23 mouse cellular contexts compared by ENCODE assay signal in the genomic region with DNA sequence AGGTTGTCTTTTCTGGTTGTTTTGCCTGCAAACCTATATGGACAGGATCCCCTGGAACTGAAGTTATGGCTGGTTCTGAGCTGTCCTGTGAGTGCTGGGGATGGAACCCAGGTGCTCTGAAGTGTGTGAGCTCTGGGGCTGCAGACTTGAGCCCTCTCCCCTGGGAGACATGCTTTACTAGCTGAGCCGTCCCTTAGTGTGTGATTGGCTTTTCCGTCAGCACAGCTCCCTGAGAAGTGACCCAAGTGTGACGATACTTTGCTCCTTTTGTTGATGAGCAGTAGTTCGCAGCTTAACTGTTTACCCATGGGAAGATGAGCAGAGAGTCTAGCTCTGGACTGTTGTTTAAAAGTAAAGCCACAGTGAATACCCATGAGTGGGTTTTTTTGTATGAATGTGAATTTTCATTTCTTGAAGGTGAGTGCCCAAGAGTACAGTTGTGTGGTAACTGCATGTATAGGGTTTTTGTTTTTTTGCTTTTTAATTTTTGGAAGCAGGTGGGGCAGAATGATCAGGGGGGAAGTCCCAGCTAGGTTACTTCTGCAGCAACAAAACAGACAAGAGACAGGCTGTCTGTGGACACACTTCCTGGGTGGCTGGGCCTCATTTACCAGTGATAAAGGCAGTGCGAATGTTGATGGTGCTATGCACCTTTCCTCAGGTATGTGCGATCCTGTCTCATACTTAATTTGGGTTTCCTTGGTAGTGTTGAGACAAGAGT. TPM values are rescaled to one million over a fixed set of nuclear protein-coding genes. Genes with fewer than 3 reads are reported as not detected.
DNase-seq lines count a peak whose midpoint lies in the region; ATAC-seq and TF ChIP-seq lines count a peak whose summit lies in the region.
"Had no signal": no experiment of that assay in that cellular context is flagged by ENCODE, and none has a peak within 500 bp of the region (broad histone marks: within the 10 kb centered on the region; RNA-seq: fewer than 3 reads in every experiment).

No protein-coding gene starts in this region.

- 81% methylated on average over 6 of the region's 6 CpGs for WGBS in liver, postnatal 0 days (ENCODE audit: insufficient replicate concordance)
- WGBS in liver, embryonic 12.5 days (ENCODE audit: insufficient replicate concordance), result 89% methylated on average over 6 of the region's 6 CpGs
- WGBS in hindbrain, embryonic 16.5 days, result 77% methylated on average over 6 of the region's 6 CpGs

- DNase-seq in liver, postnatal 0 days, result no peak
- peak; percentile 49 for DNase-seq in CD4-positive, CD25-positive, alpha-beta regulatory T cell, adult 2 months (ENCODE audit: low read depth, low spot score)
- DNase-seq in kidney, postnatal 36 days, result peak; percentile 51 to 60
- no peak for DNase-seq in frontal cortex, postnatal 36 days (ENCODE audit: low spot score in 2 of 2)
- DNase-seq: cerebellum, adult 9-10 months; forebrain, postnatal 0 days; gastrocnemius, adult 2 months; heart, postnatal 14 days; layer of hippocampus, postnatal 36 days; midbrain, embryonic 14.5 days; right cerebral cortex, postnatal 25 days; thymus, postnatal 36 days had no signal

- TF ChIP-seq CTCF in liver, postnatal 0 days (IDR thresholded peaks at IDR 0.05; ENCODE audit: low read depth), result no peak

- no peak for TF ChIP-seq EP300 in liver, postnatal 0 days (IDR thresholded peaks at IDR 0.05; ENCODE audit: low read depth)

- no peak overlapping the region for H3K4me2 ChIP-seq in liver, postnatal 0 days (ENCODE audit: low read depth, low read length)
- H3K4me2 ChIP-seq in liver, embryonic 12.5 days, result no peak overlapping the region
- H3K4me2 ChIP-seq in hindbrain, embryonic 16.5 days (ENCODE audit: low read length), result no peak overlapping the region
- H3K4me2 ChIP-seq: embryonic facial prominence, embryonic 15.5 days; heart, embryonic 11.5 days; hindbrain, embryonic 12.5 days; intestine, embryonic 15.5 days; liver, embryonic 15.5 days had no signal

- no peak overlapping the region for H3K9ac ChIP-seq in liver, postnatal 0 days (replicated peaks)
- no peak overlapping the region for H3K9ac ChIP-seq in liver, embryonic 12.5 days
- no peak overlapping the region for H3K9ac ChIP-seq in hindbrain, embryonic 16.5 days (ENCODE audit: low read depth, low read length)
- H3K9ac ChIP-seq: embryonic facial prominence, embryonic 15.5 days; forebrain, postnatal 0 days; hindbrain, embryonic 12.5 days; intestine, embryonic 15.5 days; liver, embryonic 15.5 days had no signal

- H3K4me1 ChIP-seq in liver, postnatal 0 days (ENCODE audit: insufficient read depth), result peaks cover 3% of the 10 kb centered on the region; the same call in 1 of the 2 replicates
- peaks cover 45% of the 10 kb centered on the region for H3K4me1 ChIP-seq in liver, embryonic 12.5 days
- H3K4me1 ChIP-seq in hindbrain, embryonic 16.5 days (ENCODE audit: control insufficient read depth, insufficient read depth, low read depth, low read length), result no peaks in the 10 kb centered on the region
- H3K4me1 ChIP-seq: embryonic facial prominence, embryonic 15.5 days; hindbrain, embryonic 12.5 days; intestine, embryonic 15.5 days had no signal

- H3K4me3 ChIP-seq in liver, postnatal 0 days (ENCODE audit: low read depth, low read length), result no peak overlapping the region
- no peak overlapping the region for H3K4me3 ChIP-seq in liver, embryonic 12.5 days
- H3K4me3 ChIP-seq in hindbrain, embryonic 16.5 days (ENCODE audit: low read length), result no peak overlapping the region
- H3K4me3 ChIP-seq: embryonic facial prominence, embryonic 15.5 days; gastrocnemius, adult 2 months; hindbrain, embryonic 12.5 days; intestine, embryonic 15.5 days; layer of hippocampus, adult 2 months; liver, embryonic 15.5 days; myocyte had no signal

- peaks cover 27% of the 10 kb centered on the region for H3K36me3 ChIP-seq in liver, postnatal 0 days (replicated peaks; ENCODE audit: insufficient read depth, low read length)
- peaks cover 90% of the 10 kb centered on the region for H3K36me3 ChIP-seq in liver, embryonic 12.5 days
- H3K36me3 ChIP-seq in hindbrain, embryonic 16.5 days (ENCODE audit: control insufficient read depth, insufficient read depth, low read length), result peaks cover 10% of the 10 kb centered on the region; the same call in 1 of the 2 replicates

- ATAC-seq in liver, postnatal 0 days, result no peak
- no peak for ATAC-seq in liver, embryonic 12.5 days
- ATAC-seq in activated CD4-positive, CD25-positive, alpha-beta regulatory T cell, adult 4 months, result peak; percentile 86
- ATAC-seq in hindbrain, embryonic 16.5 days, result no peak
- ATAC-seq: forebrain, postnatal 0 days; intestine, embryonic 15.5 days; lung, postnatal 0 days had no signal

- no peaks in the 10 kb centered on the region for H3K9me3 ChIP-seq in liver, postnatal 0 days (ENCODE audit: low read length)
- no peaks in the 10 kb centered on the region for H3K9me3 ChIP-seq in liver, embryonic 12.5 days (replicated peaks)
- no peaks in the 10 kb centered on the region; the same call in 1 of the 2 replicates for H3K9me3 ChIP-seq in hindbrain, embryonic 16.5 days (ENCODE audit: control insufficient read depth, low read length)
- H3K9me3 ChIP-seq: embryonic facial prominence, embryonic 15.5 days; hindbrain, embryonic 12.5 days; intestine, embryonic 15.5 days; liver, embryonic 15.5 days had no signal

- H3K27me3 ChIP-seq in liver, postnatal 0 days (ENCODE audit: insufficient read depth, low read length), result no peaks in the 10 kb centered on the region
- H3K27me3 ChIP-seq in liver, embryonic 12.5 days (replicated peaks), result no peaks in the 10 kb centered on the region
- no peaks in the 10 kb centered on the region for H3K27me3 ChIP-seq in hindbrain, embryonic 16.5 days (replicated peaks; ENCODE audit: control insufficient read depth, insufficient read depth, low read length)
- H3K27me3 ChIP-seq: embryonic facial prominence, embryonic 15.5 days; hindbrain, embryonic 12.5 days; intestine, embryonic 15.5 days; liver, embryonic 15.5 days had no signal

- peak overlapping the region; percentile 52; the same call in 1 of the 2 replicates for H3K27ac ChIP-seq in liver, postnatal 0 days (ENCODE audit: low read depth)
- H3K27ac ChIP-seq in liver, embryonic 12.5 days, result no peak overlapping the region
- no peak overlapping the region for H3K27ac ChIP-seq in hindbrain, embryonic 16.5 days (ENCODE audit: low read depth, low read length)
- H3K27ac ChIP-seq: embryonic facial prominence, embryonic 15.5 days; gastrocnemius, adult 2 months; hindbrain, embryonic 12.5 days; intestine, embryonic 15.5 days; layer of hippocampus, adult 2 months; liver, embryonic 15.5 days had no signal

RNA-seq across cellular contexts. Expression of gene Wipi2, which starts 14.0 kb away (rescaled TPM):
- polyA plus RNA-seq in liver, postnatal 0 days (2015; fragmentation: Nextera tagmentation; extraction: Ambion mirVana), result 16.7 and 18.6 TPM in 2 replicates
- 46.7 and 50.1 TPM in 2 replicates for polyA plus RNA-seq in liver, embryonic 12.5 days (2016; fragmentation: Nextera tagmentation; extraction: Ambion mirVana)
- 10 to 100 TPM; 14.6 to 15.9 TPM for polyA plus RNA-seq in activated CD4-positive, CD25-positive, alpha-beta regulatory T cell, adult 4 months (2017; shearing (Covaris generic))
- 36.8 and 42.0 TPM in 2 replicates for polyA plus RNA-seq in hindbrain, embryonic 16.5 days (2015; fragmentation: Nextera tagmentation; extraction: Ambion mirVana)

RNA-seq across cellular contexts. Expression of gene Mmd2, which starts 32.9 kb away (rescaled TPM):
- polyA plus RNA-seq in liver, postnatal 0 days (2015; fragmentation: Nextera tagmentation; extraction: Ambion mirVana), result 9.1 and 11.8 TPM in 2 replicates
- polyA plus RNA-seq in liver, embryonic 12.5 days (2016; fragmentation: Nextera tagmentation; extraction: Ambion mirVana), result 15.3 and 17.3 TPM in 2 replicates
- polyA plus RNA-seq in activated CD4-positive, CD25-positive, alpha-beta regulatory T cell, adult 4 months (2017; shearing (Covaris generic)), result not detected
- polyA plus RNA-seq in hindbrain, embryonic 16.5 days (2015; fragmentation: Nextera tagmentation; extraction: Ambion mirVana), result 83.8 and 110 TPM in 2 replicates
- polyA plus RNA-seq: lung, postnatal 0 days; myocyte had no signal

RNA-seq across cellular contexts. Expression of gene Slc29a4, which starts 50.8 kb away (rescaled TPM):
- polyA plus RNA-seq in liver, postnatal 0 days (2015; fragmentation: Nextera tagmentation; extraction: Ambion mirVana), result 0.07 and 0.16 TPM in 2 replicates
- 0.38 and 0.72 TPM in 2 replicates for polyA plus RNA-seq in liver, embryonic 12.5 days (2016; fragmentation: Nextera tagmentation; extraction: Ambion mirVana)
- under 1 TPM; 0.50 to 0.86 TPM for polyA plus RNA-seq in activated CD4-positive, CD25-positive, alpha-beta regulatory T cell, adult 4 months (2017; shearing (Covaris generic))
- polyA plus RNA-seq in hindbrain, embryonic 16.5 days (2015; fragmentation: Nextera tagmentation; extraction: Ambion mirVana), result 87.4 and 98.0 TPM in 2 replicates
- polyA plus RNA-seq: myocyte had no signal

Comparison
In these comparisons a context has a peak if more than half of its experiments do, and no peak if none do; other contexts are left out.
1. DNase-seq: peak in CD4-positive, CD25-positive, alpha-beta regulatory T cell, adult 2 months (single experiment) and kidney, postnatal 36 days (2 of 2); none in liver, postnatal 0 days (single experiment) and frontal cortex, postnatal 36 days (0 of 2).
2. RNA of gene Slc29a4, which starts 50.8 kb away (polyA plus RNA-seq): 87.4 to 98.0 TPM in hindbrain, embryonic 16.5 days; 0.50 to 0.86 TPM in activated CD4-positive, CD25-positive, alpha-beta regulatory T cell, adult 4 months, 0.38 to 0.72 TPM in liver, embryonic 12.5 days and 0.07 to 0.16 TPM in liver, postnatal 0 days; every median in the first group is over 10 times any median in the second.